Mouse (Mus musculus) right cerebral cortex, postnatal 36 days (tissue): ENCODE results near the gene Jsrp1.

Source experiments
- DNase-seq, 2 experiments: peaks; one replicate each; pipeline ENCODE4 v3.0.0; 2022; ENCODE audit warnings: low spot score in 2 of 2, mixed read lengths in 1 of 2

The Jsrp1 gene

DNA sequence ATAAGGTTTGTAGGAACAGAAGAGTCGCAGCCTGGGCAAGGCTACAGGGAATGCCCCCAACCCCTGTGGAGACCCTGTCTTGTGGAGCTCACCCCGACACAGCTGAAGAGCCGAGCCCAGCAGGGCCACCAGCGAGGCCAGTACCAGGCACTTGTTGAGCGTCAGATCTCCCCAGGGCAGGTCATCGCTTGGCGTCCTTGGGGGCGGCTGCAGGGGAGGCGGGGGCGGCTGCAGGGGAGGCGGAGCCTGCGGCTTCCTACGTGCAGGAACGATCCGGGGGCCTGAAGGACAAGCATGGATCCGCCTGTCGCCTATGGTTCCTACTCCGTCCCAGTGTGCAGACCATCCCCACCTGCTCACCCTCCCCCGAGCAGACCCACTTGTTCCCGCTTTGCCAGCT lies 3.2 kb downstream of the Jsrp1 start:
- DNase-seq: no peak

DNA sequence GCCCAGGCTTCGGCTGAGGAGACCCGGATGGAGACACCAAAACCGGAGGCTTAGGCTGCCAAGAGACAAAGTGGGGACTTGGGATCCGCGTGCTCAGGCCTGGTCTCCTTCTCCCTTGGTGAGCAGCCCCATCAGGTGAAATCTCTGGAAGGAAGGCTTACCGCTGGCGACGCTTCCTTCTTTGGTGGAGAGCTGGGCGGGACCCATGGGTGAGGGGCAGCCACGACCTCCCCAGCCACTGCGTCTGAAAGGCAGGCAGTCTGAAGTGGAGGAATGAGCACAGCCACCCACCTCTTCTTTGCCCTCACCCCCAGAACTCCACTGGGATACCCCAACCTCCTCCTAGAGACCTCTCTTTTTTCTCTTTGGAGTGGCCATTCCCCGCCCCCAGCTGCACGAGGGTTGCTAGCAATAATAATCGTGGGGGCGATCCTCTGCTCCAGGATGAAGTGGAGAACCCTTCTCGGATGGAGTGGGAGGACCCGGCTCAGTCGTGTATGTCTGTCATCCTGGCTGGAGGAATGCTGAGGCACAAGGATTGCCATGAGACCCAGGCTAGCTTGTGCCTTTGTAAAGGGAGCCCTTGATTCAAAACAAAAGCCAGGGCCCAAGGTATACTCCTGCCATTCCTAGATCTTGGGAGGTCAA lies 4.2 kb downstream of the Jsrp1 start:
- DNase-seq: peak in 1 of 2 experiments; percentile 63

GRCm38 (mm10) chr10:80808099-80808984 lies 5.0 kb downstream of the Jsrp1 start:
- DNase-seq: no peak

- DNase-seq: peak; percentile 89 to 90
Observed at GRCm38 (mm10) chr10:80807057-80807627, 6.2 kb downstream of the Jsrp1 start.

DNA sequence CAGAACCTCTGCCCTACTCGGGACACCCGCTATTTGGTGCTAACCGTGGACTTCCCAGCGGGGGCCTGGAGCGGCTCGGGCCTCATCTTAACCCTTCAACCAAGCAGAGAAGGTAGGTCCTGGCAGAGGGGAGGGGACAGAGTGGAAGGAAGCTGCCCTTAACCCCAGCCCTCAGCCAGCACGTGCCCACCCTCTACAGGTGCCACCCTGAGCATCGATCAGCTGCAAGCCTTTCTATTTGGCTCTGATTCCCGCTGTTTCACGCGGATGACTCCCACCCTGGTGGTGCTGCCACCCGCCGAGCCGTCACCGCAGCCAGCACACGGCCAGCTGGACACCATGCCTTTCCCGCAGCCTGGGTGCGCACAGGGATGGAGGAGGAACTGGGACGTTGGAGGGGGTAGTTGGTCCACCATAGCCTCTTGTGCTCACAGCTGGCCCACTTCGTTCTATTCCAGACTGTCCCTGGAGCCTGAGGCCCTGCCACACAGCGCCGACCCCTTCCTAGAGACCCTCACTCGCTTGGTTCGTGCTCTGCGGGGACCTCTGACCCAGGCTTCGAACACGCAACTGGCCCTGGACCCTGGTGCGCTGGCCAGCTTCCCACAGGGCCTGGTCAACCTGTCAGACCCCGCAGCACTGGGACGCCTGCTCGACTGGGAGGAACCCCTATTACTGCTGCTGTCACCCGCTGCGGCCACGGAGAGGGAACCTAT lies 6.8 kb downstream of the Jsrp1 start:
- peak in 1 of 2 experiments; percentile 30 for DNase-seq

GRCm38 (mm10) chr10:80805925-80806324 lies 7.4 kb downstream of the Jsrp1 start:
- DNase-seq: peak in 1 of 2 experiments; percentile 50

- no peak for DNase-seq
Observed at GRCm38 (mm10) chr10:80805322-80805721, 8.0 kb downstream of the Jsrp1 start.

- DNase-seq: no peak
Observed at GRCm38 (mm10) chr10:80804916-80805315, 8.4 kb downstream of the Jsrp1 start, which contains the start of gene Amh. TSS of gene Amh (plus strand) at chr10:80805243.

DNA sequence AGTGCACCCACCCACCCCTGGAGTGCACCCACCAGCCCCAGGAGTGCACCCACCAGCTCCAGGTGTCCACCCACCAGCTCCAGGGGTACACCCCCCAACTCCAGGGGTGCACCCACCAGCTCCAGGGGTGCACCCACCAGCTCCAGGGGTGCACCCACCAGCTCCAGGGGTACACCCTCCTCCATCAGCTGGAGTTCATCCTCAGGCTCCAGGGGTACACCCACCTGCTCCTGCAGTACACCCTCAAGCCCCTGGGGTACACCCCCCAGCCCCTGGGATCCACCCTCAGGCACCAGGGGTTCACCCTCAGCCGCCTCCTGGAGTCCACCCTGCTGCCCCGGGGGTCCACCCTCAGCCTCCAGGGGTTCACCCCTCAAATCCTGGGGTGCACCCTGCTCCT lies 9.0 kb downstream of the Jsrp1 start:
- no peak for DNase-seq

- no peak for DNase-seq
Observed at GRCm38 (mm10) chr10:80802996-80803395, 10.3 kb downstream of the Jsrp1 start.

GRCm38 (mm10) chr10:80802204-80802912 lies 10.9 kb downstream of the Jsrp1 start:
- DNase-seq: no peak

DNA sequence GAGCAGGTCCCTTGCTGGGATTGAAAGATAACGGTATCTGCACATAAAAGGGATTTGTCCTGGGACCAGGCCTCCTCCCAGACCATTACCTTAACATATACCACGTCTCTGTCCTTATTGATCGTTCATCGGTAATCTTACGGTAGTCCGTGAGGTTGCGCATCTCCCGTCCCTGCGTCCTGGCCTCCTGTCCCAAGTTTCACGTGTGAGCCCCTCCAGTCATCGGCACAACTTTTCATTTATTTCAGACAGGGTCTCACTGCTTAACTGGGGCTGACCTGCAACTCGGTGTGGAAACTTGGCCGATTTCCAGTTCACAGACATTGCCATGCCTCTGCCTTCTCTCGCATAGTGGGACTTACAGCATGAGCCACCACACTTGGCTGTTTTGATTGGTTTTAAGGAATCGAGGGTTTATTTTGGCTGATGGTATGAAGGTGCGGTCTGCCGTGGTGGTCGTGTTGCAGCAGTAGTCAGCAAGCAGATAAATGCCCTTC lies 14.2 kb downstream of the Jsrp1 start:
- DNase-seq: no peak

- peak; percentile 92 to 94 for DNase-seq
Observed at GRCm38 (mm10) chr10:80798150-80799006, 14.9 kb downstream of the Jsrp1 start, which contains the start of the genes Sf3a2 and Plekhj1. TSS of gene Sf3a2 (plus strand) at chr10:80798198. TSS of gene Plekhj1 (minus strand) at chr10:80798626.

DNA sequence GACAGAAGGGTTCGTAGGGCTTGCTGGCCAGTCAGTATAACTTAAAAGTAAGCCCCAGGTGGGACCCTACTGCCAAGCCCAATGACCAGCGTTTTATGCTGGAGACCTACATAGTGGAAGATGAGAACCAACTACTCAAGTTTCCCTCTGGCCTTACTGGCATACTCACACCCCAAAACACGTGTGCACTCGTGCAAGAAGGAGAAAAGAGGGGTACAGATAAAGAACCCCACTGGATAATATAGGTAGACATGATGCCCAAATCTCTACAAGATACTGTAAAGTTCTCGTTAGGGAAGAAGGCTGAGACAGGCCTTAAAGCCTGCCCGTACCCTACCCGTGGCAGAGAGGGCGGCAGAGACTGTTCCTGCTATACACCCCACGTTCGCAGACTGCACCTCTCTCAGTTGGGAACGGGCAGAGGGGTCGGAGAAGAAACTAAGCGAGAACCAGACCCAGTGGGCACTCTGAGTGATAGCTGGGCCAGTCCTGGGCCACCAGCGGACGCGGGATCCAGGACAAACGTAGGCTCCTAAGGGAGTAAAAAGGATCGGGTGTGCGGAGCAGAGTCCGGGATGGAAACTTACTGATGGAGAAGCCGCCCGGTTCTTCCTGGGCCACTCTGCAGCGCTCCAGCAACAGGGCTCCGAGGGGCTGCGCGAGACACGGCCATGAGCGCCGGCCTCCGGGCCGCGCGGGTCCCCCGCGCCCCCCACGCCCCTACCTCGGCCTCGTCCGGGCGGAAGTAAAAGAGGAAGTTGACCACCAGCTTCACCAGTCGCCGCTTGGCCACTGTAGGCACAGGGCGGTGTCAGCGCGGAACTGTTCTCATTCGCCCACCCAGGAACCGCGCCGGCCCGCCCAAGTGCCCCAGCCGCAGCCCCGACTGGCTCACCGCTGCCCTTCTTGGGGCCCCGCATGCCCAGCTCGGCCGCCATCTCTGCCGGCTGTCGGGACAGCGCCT lies 15.8 kb downstream of the Jsrp1 start:
- DNase-seq: no peak

- DNase-seq: no peak
Observed at GRCm38 (mm10) chr10:80796307-80796848, 16.9 kb downstream of the Jsrp1 start.

GRCm38 (mm10) chr10:80794750-80795149 lies 18.5 kb downstream of the Jsrp1 start:
- no peak for DNase-seq

DNA sequence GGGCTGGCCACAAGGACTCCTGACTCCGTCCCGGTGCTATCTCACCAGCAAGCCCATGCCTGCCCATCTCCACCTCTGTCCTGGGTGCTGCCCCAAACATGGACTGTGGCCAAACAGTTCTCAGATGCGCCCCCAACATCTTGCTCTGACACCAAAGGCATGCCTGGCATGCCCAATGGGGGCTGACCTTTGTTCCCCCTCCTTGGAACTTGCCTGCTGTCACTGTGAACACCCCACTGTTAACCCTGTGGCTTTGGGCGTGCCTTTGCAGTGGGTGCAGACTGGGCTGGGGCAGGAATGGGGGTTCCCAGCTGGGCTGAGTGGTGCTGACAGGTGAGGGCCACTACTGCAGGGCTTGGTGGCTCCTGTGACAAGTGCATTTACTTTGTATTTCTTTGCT lies 19.5 kb downstream of the Jsrp1 start:
- DNase-seq: no peak

GRCm38 (mm10) chr10:80793033-80793784 lies 20.1 kb downstream of the Jsrp1 start:
- no peak for DNase-seq
